Mouse (Mus musculus) olfactory bulb, adult 2 months (tissue): ENCODE results near the gene Wbp4. TPM values are rescaled to one million over a fixed set of nuclear protein-coding genes. Genes with fewer than 3 reads are reported as not detected.
A peak's percentile ranks its signal among the peaks of the same experiment; 100 is the strongest.

Experiments used
- H3K27ac ChIP-seq: fragments of 200-500 bp; 2 replicates; pipeline ENCODE4 v1.5.1; 2012; ENCODE audit warnings: low read depth, low read length; ENCODE audit not compliant: insufficient read depth
- H3K4me1 ChIP-seq: fragments of 200-500 bp; 2 replicates; pipeline ENCODE4 v1.6.1; 2012; ENCODE audit warnings: low read length; ENCODE audit not compliant: control insufficient read depth, insufficient read depth
- H3K4me3 ChIP-seq: fragments of 200-500 bp; 2 replicates; pipeline ENCODE4 v1.5.1; 2012; ENCODE audit warnings: mild to moderate bottlenecking, low read depth, low read length, moderate library complexity; ENCODE audit not compliant: insufficient read depth
- CTCF ChIP-seq: fragments of 200-500 bp; IDR thresholded peaks from 2 replicates; pipeline ENCODE4 v1.5.1; 2012; ENCODE audit warnings: low read depth, mild to moderate bottlenecking, low read length, moderate library complexity; ENCODE audit not compliant: insufficient read depth
- POLR2A ChIP-seq: fragments of 200-500 bp; IDR thresholded peaks from 2 replicates; pipeline ENCODE4 v1.6.1; 2012; ENCODE audit warnings: mild to moderate bottlenecking, low read depth, low read length, moderate library complexity; ENCODE audit not compliant: insufficient read depth
- WGBS: fragments of 180-500 bp; shearing (Covaris S2); methylation state at CpG from one replicate; pipeline ENCODE4 v1.1.7; 2018; 5-methylcytosine and 5-hydroxymethylcytosine counted together
- polyA plus RNA-seq: library from polyadenylated mRNA; stranded (reverse); fragments of >200 nt; gene quantifications from 2 replicates; pipeline ENCODE4 v1.2.4, GENCODE M21; 2012; ENCODE audit warnings: low replicate concordance; ENCODE audit not compliant: missing spikeins, insufficient read depth, insufficient read length

Gene Wbp4
- polyA plus RNA-seq, 1 experiment = not detected

DNA sequence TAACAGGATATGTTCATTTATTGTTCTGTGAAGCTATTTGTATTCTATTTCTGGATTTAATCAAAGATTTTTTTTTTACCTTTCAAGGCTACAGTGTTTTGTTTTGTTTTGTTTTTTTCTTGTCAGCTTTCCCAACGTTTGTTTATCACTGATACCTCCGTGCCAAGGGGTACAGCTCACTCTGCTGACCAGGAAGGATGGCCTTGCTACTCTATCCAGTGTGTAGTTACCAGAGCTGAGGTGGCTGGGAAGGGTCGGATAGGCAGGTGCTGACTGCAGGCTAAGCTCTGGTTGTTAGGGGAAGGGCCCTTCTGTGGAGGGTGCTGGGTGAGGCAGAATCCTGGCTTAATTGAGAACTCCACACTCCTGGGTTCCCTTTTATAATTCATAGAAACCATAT, 8.9 kb upstream of the Wbp4 start:
- 66% methylated on average over 3 of the region's 3 CpGs for WGBS
- TF ChIP-seq CTCF (no peak), POLR2A (no peak)
- H3K4me3 ChIP-seq = no peak overlapping the region
- H3K4me1 ChIP-seq = peaks cover 10% of the 10 kb centered on the region
- no peak overlapping the region for H3K27ac ChIP-seq

DNA sequence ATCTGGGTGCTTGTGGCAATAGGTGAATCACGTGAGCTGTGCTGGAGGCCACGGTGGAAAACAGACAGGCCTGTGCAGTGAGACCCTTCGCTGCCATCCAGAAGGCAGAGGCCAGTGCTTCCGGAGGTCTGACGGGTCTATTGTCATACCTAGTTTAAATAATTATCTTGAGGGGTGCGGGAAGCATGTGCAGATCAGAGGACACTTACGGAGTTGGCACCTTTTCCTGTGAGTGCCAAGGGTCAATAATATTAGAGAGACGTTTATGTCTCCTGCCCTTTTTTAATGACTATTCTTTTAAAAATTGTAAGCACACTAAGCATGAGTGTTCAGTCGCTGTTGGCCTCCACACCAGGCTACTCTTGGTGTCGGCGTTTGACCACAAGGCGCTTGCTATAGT, 7.8 kb upstream of the Wbp4 start:
- TF ChIP-seq CTCF (no peak), POLR2A (no peak)

DNA sequence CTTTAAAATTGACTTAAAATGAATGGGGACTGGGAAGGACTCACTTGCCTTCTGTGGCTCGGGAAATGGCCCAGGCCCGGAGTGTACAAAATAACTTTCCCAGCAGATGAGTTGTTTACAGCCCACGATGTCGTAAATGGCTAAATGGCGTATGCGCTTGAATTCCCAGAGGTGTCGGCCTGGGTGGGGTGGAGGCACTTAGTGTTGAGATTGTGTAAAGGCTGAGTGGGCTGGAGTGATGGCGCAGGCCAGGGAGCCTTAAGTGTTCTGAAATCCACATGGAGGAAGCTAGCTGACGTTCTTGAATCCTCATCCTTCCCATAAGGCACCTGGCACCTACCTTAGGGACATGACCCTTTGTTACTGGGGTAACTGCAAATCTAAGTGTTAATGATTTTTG, 7.2 kb upstream of the Wbp4 start:
- TF ChIP-seq POLR2A (no peak), CTCF (no peak)
- H3K27ac ChIP-seq = no peak overlapping the region
- peaks cover 14% of the 10 kb centered on the region for H3K4me1 ChIP-seq
- WGBS = 89% methylated on average over 9 of the region's 9 CpGs
- H3K4me3 ChIP-seq = no peak overlapping the region

More for the DNA sequence above, 7.8 kb upstream of the Wbp4 start:
- 81% methylated on average over 12 of the region's 12 CpGs for WGBS
- Histone ChIP-seq H3K4me1 (peaks cover 10% of the 10 kb centered on the region), H3K4me3 (no peak overlapping the region), H3K27ac (no peak overlapping the region)

DNA sequence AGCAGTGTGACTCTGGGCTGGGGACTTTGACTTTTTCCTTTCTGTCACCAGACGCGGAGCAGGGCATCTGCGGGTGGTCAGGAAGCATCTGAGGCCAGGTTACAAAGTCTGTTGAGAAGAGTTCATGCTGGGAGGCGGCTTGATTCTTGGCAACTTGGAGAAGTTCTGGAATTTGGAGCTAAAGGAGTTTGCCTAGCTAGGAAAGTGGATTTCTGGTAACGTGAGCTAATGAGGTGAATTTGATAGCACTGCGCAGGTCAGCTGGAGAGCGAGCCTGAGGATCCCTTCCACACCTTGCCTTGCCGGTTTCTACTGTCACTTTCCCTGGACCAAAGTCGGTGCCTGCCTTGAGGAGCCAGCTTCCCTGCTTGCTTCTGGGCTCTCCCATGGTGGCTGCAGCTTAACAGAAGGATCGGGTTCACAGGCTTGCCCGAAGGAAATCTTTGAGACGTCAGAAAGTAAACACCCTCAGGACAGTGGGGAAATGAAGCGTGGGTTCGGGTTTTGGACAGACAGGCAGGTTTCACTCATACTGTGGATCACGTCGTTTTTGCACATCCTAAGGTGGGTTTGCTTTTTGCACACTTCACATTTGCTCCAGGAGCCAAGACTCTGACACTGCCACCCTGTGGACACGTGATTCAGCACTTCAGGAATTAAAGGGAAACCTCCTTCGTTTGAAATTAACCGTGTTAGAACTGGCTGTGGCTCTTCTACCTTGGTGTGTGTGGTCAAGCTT, 5.8 kb upstream of the Wbp4 start:
- WGBS = 12% methylated on average over 19 of the region's 19 CpGs
- Histone ChIP-seq H3K4me1 (peaks cover 19% of the 10 kb centered on the region), H3K27ac (peak overlapping the region; percentile 1; the same call in 1 of the 2 replicates), H3K4me3 (peak overlapping the region; percentile 48)
- no peak for TF ChIP-seq POLR2A
- TF ChIP-seq CTCF = no peak

DNA sequence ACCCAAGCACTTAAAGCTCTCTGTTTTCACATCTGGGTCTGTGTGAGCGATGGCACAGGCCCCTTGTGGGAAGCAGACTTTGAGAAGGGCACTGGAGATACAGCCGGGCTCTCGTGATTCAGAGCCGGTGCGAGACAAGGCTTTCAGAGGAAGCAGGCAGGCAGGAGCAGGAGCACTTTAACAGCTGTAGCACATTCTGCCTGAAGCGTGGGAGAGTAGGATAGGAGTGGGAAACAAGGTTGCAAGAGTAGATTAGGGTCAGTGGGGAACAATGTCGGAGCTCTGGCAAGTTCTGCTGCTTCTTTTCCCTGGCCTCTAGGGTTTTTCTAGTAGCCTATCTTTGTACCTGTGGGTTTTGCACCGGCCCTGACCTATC, 5.3 kb upstream of the Wbp4 start:
- TF ChIP-seq CTCF (no peak), POLR2A (no peak)
- Histone ChIP-seq H3K27ac (no peak overlapping the region), H3K4me1 (peaks cover 19% of the 10 kb centered on the region), H3K4me3 (no peak overlapping the region)
- 31% methylated on average over 8 of the region's 8 CpGs for WGBS

DNA sequence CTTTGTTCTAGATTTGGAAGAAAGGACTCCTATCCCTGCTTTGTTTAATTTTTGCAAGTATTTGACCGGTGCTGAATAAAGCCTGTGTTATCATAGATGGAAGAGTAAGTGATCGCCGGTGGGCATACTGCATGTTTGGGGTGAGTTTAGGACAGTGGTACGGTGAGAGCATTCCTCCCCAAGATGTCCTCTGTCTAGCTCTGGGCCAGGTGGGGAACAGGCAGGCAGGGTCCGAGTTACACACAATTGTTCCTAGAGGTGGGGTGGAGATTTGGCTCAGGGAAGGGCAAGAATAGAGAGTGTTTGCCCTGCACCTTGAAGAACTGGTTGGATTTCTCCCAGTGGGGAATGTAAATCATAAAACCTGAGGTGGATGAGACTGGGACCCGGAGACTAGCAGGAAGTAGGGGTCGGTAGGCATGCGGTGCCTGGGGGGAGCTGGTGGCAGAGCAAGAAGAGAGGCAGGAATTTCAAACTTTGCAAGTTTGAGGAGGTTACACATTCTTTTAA, 2.3 kb upstream of the Wbp4 start:
- H3K4me3 ChIP-seq = no peak overlapping the region
- H3K27ac ChIP-seq = peak overlapping the region; percentile 15; the same call in 1 of the 2 replicates
- TF ChIP-seq POLR2A (no peak), CTCF (no peak)
- peaks cover 21% of the 10 kb centered on the region for H3K4me1 ChIP-seq
- 81% methylated on average over 8 of the region's 8 CpGs for WGBS

DNA sequence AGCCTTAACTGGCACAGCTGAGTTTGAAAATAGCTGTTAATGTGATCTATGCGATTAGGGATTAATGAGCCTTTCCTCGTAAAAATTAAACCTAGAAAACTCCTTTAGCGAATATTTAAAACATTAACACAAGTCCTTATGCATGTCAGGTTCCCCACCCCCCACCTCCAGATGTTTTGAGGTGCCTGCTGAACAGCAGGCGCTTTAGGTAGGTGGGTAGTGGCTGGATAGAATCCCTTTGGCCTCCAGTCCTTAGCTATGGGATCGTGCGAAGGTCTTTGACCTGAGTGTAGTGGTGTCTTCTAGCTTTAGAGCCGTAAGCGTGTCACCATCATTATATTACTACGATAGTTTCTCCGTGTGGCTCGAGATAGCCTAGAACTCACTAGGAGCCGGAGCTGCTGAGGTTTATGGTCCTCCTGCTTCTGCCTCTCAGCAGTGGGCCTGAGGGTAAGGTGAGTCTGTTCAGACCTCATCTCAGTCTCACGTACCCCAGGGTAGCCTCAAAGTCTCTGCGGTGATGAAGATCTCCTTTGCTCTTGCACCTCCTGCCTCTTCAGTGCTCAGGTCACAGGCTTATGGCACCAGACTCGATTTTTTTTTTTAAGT, 1.5 kb upstream of the Wbp4 start:
- Histone ChIP-seq H3K4me3 (peak overlapping the region; percentile 37), H3K4me1 (peaks cover 21% of the 10 kb centered on the region), H3K27ac (peak overlapping the region; percentile 96)
- TF ChIP-seq POLR2A = no peak
- TF ChIP-seq CTCF = no peak
- 14% methylated on average over 15 of the region's 15 CpGs for WGBS

DNA sequence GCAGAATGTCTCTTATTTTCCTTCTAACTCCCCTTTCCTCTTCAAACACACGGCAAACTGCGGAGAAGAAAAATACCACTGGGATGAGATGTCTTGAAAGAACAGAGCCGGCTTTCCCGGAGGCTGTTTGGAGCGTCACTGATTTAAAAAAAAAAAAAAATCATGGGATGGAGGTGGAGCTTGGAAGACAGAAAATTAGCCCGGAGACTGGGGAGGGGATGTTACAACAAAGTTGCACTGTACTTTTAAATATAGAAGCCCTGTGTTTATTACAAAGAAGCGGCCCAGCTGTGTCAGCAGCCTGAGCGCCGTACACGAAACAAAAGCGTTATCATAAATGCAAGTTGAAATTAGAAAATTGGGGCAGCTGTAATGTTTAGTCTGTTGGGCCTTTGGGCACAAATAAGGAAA, 936 bp upstream of the Wbp4 start:
- TF ChIP-seq CTCF (no peak), POLR2A (no peak)
- whole genome bisulfite sequencing = under 1% methylated on average over 11 of the region's 11 CpGs
- peak overlapping the region; percentile 85 for H3K4me3 ChIP-seq

DNA sequence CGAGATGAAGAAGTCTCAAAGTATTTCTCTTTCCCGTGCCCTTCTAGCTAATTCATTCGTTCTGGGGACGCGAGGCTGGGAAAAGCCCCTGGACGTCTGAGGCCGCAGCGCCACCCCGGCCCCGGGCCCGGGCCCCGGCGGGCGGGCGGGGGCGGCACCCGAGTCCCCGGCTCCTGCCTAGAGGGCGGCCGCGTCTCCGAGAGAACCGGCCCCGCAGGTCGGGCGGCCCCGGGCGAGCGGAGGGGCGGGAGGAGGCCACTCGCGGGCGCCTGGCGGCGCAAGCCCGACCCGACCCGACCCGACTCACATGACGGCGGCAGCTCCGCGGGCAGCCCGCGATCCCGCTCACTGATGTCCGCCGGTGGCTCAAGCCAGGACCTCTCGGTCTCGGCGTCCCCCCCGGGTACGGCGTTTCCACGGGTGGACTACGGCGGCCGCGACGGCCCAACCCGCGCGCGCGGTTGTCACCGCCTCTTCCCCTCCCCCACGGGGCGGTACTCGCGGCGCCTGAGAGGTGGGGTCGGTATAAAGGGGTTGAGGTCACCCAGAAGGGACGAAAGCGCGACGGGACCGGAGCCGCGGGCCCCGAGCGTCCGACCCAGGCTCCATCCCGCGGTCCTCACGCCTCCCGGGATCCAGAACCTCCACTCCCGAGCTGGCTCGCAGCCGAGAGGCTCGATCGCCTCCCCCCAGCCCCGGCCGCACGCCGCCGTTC, 539 bp downstream of the Wbp4 start, which contains the start of gene Elf1:
Gene Elf1, plus strand, starts transcription at position 571 of the 715 bp plus-strand sequence.
- Histone ChIP-seq H3K4me3 (peak within 1 kb of the TSS; percentile 85), H3K27ac (peak within 1 kb of the TSS; percentile 96), H3K4me1 (peaks cover 12% of the 10 kb centered on the region)
- 1% methylated on average over 90 of the region's 96 CpGs for WGBS
- TF ChIP-seq POLR2A (peak; percentile 65; the same call in 1 of the 2 replicates), CTCF (no peak)

More for the DNA sequence above, 936 bp upstream of the Wbp4 start:
- peak overlapping the region; percentile 96 for H3K27ac ChIP-seq
- peaks cover 21% of the 10 kb centered on the region for H3K4me1 ChIP-seq
